Mouse (Mus musculus): ENCODE measurements around the gene Atp2c2.

- TF ChIP-seq CTCF (IDR thresholded peaks at IDR 0.05) (peak; percentile 100; the same call in 1 of the 2 replicates), POLR2A (IDR thresholded peaks at IDR 0.05; ENCODE audit: insufficient read depth, low read depth, low read length) (no peak), EP300 (IDR thresholded peaks at IDR 0.05; ENCODE audit: insufficient read depth, low read depth, low read length) (peak; percentile 92)
These were observed 23.4 kb upstream of the Atp2c2 start for GRCm38 (mm10) chr8:119676389-119676788.

All from heart, adult 2 months (tissue).